Mouse (Mus musculus): ENCODE data around the gene Traf3ip3.
A peak's percentile ranks its signal among the peaks of the same experiment; 100 is the strongest.

Gene Traf3ip3

DNA sequence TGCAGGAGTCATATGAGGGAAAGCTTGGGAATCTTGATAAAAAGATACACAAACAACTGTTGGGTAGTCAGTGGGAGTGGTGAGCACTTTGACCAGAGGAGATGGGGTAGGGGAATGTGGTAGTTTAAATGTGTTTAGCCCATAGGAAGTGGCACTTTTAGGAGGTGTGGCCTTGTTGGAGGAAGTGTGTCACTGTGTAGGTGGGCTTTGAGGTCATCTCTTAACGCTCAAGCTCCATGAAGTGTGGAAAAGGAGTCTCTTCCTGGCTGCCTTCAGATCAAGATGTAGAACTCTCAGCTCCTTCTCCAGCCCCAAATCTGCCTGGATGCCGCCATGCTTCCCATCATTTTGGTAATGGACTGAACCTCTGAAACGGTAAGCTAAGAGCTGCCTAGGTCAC lies 6.0 kb upstream of the Traf3ip3 start, which contains the start of gene Lamb3:
TSS of gene Lamb3 (plus strand) at position 197 of the 400 bp plus-strand sequence.
- no peak for DNase-seq (ENCODE audit: extremely low read depth, low read depth)

DNA sequence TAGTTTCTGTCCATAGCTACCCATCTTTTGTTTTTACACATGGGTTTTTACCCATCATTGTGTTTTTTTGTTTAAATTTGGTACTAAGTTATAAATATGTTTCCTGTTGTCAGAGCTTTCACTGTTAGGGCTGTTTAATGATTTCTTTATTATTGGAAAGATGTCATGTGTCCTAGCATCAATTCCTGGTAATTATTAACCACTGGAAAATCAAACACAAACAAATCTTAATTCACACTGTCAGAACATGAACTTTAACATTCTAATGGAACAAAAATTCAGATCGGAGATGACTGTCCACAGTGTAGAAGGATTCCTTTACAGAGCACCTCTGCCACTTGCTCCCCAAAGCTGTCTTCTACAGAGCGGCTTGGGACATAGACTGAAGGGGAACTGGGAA lies 3.9 kb upstream of the Traf3ip3 start:
- DNase-seq (ENCODE audit: extremely low read depth, low read depth), result no peak

DNA sequence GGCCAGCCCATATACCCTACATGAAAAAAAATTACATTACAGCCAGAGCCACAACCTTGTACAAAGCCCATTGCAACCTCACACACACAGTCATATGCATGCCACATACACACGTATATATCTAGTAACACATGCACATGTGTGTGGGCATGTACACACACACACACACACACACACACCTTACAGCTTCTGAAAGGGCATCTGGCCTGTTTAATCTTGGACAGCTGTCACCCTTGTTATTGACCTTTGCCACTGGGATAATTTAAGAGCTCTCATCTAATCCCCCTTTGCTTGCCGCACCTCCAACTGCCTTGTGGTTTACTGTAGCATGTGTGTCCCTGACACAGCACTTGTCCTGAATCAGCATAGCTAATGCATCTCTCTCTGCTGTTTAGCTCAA lies 2.3 kb upstream of the Traf3ip3 start:
- no peak for DNase-seq (ENCODE audit: extremely low read depth, low read depth)

DNA sequence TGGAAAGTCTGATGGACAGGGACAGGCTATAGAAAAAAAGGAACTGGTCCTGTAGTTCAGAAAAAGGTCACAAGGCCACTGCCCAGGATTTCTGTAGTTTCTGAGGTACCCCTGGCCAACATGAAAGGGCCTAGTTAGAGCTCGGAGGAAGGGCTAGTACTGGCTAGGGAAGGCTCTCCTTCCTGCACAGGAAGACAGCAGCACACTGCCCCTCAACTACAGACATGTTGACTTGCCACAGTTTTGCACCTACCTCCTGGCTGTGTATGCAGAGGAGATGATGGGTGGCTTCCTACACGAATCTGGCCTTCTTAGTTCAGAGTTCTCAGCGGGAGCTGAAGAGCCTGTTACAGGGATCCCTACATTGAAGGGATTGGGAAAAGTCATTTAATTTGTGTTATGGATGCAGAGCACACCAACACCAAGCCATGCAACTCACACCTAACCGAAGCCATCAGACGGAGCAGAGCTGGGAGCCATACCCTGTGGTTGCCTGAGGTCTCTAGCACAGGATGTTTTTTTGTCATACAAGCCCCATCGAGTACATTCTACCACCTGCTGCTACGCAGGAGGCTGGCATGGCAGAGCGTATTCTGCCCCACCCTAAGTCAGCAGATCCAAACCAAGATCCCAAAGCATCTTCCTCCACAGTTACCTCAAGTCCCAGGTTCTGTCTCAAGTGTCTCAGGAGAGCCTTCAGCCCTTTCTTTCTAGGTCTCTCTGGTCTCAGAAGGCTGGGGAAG lies 692 bp downstream of the Traf3ip3 start:
- DNase-seq (ENCODE audit: extremely low read depth, low read depth), result no peak

DNA sequence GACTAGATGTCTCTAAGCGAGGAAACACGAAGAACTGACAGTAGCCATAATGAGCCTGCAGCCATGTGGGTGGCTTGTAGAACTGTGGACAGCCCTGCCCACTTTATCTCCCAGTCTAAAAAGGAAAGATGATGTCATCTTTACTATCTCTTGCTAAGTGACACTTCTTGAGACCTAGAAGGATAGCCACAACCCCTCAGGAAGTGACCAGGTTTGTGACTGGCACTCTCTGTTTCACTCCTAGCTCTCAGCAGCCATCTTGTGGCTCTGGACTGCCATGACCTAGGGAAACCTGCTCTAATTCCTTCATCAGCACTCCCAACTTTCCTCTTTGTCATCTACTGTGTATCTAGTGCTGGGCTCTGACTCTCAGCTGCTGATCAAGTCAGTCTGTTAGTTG lies 3.2 kb downstream of the Traf3ip3 start:
- DNase-seq (ENCODE audit: extremely low read depth, low read depth), result no peak

DNA sequence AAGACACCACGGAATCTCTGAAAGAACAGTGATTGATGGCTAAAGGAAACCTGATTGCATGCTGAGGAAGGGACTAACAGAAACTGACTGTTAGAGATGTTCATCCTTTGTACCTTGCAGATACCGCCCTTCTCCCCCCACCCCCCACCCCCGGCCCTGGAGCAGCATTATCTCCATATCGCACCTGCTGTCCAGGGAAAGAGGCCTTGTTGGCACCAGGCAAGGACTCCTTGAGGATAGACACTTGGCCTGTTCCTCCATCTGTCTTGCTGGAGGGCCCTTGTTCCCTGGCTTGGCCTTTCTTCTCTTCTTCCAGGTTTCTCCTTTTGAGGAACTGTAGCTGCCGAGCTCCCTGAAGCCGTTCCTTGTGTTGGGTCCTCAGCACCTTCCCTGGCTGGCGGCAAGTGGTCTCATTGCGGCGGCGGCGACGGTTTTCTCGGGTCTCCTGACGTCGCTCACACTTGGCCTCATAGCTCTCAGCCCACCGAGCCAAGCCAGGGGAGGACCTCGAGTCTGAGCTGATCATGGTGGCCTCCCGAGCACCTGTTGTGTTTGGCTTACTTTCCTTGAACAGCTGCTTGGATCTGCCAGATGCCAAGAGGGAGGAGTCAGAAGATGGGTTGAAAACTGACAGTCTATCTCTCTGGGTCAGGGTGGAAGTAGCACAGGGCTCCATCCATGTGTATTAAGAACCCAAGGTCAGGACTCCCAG lies 3.9 kb downstream of the Traf3ip3 start:
- no peak for DNase-seq (ENCODE audit: extremely low read depth, low read depth)

DNA sequence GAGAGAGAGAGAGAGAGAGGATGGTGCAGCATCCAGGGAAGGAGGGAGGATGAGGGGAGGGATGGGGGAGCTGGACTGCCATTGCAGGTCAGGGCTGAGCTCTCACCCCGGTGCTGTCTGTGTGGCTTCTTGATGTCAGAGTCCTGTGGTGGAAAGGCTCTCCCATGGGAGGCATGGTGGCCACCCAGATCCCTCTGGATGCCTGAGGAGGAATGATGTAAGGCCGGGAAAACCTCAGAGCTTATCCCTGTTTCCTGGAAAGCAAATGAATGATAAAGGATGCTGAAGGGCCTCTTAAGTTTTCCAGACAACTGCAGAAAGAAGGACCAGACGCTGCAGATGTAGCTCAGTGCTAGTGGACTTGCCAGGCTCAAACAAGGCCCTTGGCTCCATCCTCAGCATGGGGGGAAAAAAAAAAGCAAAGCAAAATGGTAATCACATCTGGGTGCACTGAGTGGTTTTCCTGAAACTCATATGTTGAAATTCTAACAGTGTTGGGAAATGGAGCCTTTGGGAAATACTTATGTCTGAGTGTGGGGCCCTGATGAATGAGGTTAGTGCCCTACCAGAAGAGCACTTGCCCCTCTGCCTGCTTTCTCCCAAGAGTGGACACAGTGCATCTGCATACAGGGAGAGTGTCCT lies 6.2 kb downstream of the Traf3ip3 start:
- no peak for DNase-seq (ENCODE audit: extremely low read depth, low read depth)

DNA sequence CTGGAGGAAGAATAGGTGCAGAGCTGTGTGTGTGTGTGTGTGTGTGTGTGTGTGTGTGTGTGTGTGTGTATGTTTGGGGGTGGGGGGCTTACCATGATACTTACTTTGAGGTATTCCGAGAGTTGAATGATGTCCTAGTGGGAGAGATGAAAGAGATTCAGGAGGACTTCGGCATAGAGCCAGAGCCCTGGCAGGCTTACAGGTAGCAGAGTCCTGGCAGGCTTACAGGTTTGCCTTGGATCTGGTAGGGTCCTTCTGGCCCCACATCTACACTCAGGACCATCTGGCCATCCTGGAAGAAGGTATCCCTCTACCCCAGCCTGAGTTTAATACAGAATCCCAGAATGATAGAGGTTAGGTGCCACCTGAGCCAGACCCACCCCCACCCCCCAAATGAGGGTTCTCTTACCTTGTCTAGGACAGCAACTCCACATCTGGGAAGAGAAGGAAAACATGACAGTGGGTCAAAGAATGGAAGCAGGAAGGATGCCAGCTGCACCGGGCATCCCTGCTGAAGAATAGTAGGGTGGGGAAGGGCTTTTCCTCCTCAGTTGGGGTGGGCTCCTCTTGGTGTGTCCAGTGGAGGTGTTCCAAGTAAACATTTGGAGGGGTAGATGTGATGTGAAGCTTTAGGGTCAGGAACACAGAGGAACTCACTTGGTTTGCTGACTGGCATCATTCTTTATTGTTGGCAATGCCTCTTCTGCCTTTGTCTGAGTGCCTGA lies 6.9 kb downstream of the Traf3ip3 start:
- DNase-seq (ENCODE audit: extremely low read depth, low read depth), result no peak

DNA sequence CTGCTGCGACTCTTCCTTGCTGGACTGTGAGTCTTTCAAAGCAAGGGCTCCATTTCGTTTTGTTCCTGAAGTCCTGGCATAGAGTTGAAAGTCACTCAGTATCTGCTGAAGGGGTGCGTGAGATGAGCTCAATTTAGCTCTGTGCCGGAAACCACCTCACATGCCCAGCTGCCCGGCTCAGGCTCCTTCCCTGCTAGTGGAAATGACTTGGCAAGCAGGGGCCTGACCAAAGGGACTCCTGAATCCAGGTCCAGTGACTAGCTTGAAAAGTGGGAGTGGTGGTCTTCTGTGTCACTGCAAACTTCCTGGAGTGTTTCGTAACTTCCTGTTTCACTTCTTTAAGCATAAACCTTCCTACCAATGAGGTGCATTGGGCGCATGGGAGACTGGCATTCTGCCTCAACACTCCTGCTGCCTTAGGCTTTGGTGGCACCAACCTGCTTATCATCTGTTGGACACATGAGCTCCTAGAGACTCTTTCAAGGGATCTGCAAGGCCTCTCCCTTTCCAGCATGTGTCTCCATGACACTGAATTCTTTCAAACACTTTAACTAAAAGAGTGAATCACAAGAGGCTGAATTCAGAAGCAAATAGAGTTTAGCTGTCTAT lies 9.7 kb downstream of the Traf3ip3 start:
- DNase-seq (ENCODE audit: extremely low read depth, low read depth), result no peak

DNA sequence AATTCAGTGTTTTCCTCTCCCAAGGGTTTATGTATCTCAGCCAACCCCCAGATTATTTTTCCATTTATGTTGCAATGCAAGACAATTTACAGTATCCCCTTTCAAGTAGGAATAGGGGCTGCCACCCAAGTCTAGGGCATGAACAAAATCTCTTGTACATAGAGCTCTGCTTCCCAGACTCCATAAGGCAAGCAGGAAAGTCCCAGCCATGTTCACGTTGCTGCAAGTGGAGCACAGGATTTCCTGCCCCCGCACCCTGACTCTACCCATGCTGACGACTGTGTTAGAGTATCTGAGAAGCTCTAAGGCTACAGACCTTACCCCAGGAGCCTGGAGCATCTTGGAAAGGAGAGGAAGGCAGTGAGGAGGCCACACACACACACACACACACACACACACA lies 11.7 kb downstream of the Traf3ip3 start:
- DNase-seq (ENCODE audit: extremely low read depth, low read depth), result no peak

DNA sequence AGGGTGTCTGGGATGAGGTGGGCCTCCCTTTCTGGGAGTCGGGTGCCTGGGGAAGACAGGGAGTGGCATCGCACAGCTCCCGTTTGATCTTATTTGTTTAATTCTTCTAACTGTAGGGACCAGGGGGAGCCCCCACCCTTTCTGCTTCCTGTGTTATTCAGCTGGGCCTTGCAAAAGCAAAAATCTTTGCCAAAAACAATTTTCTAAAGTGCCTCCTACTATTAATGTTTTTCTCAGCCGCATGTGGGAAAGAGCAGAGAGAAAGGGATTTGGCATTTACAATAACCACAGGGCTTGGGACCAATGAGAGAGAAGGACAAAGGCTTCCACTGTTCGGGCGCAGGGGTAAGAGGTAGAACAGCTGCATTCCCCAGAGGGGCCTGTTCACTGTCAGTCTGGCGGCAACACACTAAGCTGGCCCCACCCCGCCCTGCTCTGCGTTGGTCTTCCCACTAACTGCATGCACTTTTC lies 12.3 kb downstream of the Traf3ip3 start:
- DNase-seq (ENCODE audit: extremely low read depth, low read depth), result no peak

DNA sequence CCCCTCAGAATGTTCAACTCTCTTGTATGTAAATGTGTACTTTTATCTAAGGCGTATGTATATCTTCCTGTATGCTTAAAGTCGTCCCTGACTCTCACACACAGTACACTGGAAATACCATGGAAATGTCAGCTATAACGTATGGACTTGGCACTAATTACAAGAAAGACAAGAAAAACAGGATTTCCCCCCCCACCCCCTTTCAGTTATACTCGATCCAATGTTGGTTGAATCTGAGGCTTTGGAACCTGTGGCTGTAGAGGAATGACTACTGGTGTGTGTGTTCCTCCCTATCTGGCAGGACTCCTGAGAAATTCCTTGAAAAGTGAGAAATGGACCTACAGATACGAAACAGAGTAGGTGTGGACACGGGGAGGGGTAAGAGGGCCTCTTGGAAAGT lies 13.2 kb downstream of the Traf3ip3 start:
- no peak for DNase-seq (ENCODE audit: extremely low read depth, low read depth)

DNA sequence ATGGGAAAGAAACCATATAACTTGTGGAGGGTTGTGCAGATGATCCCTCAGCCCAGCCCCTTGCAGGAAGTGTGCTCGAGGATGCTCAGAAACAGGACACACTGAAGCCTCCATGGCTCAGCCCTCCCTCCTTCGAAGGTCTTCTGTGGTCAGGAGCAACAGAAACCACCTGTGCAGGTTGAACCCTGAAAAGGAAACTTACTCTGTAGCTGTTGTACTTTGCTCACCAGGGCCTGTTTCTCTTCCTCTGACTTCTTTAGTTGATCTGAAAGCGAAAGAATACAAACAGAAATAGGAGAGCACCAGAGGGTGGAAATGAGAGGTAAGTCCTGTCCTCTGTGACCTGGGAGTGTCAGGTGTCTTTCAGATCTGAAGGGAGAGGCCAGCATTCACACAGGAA lies 20.4 kb downstream of the Traf3ip3 start:
- no peak for DNase-seq (ENCODE audit: extremely low read depth, low read depth)

DNA sequence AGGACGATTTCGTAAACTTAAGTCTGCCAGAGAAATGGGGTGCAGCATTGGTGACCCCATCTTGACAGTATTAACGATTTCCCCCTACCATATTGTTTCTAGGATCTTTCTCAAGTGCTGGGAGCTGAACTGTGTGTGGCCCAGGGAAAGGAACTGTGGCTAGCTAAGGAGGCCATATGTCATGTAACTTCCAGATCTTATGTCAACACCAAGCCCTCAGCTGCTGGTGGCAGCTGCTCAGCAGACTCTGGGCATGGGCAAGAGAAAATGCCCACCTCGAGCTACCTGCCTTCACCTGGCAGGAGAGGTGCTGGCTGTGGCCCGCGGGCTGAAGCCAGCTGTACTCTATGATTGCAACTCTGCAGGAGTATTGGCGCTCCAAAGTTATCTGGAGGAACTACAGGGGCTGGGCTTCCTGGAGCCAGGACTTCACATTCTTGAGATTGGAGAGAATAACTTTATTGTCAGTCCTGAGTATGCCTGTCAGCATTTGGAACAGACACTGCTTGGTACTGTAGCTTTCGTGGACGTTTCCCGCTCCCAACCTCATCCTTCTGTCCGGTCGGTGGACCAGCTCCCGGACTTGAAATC lies 27.3 kb downstream of the Traf3ip3 start:
- DNase-seq (ENCODE audit: extremely low read depth, low read depth), result no peak

DNA sequence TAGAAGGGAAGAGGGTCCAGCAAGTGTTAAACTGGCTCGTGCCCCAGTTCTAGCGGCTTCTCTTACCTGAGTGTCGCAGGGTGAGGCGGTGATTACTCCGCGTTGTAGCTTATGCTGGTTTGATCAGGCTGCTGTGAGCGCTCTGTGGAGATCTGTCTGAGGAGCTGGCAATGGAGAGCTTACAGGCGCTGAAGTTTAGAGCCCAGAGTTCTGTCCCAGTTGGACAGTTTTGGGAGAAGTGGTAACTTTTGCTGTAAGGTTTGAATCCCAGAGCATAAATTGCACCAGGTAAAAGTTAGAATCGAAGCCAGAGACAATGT lies 27.7 kb downstream of the Traf3ip3 start:
- no peak for DNase-seq (ENCODE audit: extremely low read depth, low read depth)

DNA sequence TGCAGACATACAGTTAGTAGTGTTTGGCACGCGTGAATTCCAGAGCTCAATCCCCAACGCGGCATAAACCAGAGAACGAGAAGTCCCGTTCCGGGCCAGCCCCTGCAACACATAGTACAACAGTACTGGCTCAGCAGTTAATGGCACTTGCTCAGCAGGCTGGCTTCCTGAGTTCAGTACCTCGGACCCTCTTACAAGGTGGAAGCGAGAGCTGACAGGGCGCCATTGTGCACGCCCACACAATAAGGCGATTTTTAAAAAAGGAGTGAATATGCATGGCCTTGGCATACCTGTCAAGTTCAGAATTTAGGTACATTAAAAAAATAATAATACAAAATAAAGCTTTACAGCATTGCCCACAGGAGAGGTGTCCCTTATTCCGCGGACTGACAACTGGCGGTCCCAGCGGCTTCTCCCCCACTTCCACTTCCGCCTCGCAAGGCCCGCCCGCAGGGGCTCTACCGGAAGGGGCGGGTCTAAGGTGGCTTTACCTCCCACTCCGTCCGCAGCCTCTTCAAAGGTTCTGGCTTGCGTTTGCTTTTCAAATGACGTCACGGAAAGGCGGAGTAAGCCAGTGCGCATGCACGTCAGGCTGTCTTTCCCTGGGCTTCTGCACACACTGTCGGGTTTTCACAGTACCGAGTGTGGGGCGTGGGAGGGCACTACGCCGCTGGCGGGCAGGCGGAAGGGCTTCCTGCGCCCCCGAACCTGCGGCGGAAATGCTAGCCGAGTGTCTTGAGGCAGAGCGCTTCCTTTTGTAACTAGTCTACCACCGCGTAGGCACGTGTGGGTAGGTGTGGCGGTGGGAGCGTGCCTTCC lies 28.3 kb downstream of the Traf3ip3 start:
- peak; percentile 98 for DNase-seq (ENCODE audit: extremely low read depth, low read depth)

DNA sequence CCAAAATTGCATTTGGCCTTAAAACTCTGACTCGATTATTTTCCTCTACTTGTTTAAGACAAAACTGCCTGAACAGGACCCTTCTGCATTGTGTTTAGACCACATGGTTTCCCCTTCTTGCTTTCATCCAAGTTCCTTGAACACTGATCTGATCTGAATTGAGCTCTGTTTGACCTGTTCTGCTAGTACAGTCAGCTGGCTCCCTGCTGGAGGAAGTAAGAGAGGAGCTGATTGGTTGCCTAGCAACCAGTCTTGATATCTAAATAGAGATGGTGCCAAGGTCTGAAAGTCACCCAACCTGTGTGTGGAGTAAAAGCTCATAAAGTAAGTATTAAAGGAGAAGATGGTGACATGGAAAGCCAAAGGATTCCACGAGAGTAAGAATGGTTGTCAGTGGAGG lies 31.6 kb downstream of the Traf3ip3 start:
- DNase-seq (ENCODE audit: extremely low read depth, low read depth), result peak; percentile 72

DNA sequence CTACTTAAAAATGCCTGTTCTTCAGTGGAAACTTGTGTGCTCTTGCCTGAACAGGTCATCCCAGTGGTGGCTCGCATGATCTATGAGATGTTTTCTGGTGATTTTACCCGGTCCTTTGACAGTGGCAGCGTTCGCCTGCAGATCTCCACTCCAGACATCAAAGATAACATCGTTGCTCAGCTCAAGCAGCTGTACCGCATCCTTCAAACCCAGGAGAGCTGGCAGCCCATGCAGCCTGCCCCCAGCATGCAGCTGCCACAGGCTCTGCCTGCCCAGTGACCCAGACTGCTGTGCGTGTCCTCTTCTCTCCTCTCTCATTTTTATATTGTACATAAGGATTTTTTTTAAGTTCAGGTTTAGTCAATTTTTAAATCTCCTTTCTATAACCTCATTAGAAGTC lies 32.3 kb downstream of the Traf3ip3 start:
- DNase-seq (ENCODE audit: extremely low read depth, low read depth), result no peak

DNA sequence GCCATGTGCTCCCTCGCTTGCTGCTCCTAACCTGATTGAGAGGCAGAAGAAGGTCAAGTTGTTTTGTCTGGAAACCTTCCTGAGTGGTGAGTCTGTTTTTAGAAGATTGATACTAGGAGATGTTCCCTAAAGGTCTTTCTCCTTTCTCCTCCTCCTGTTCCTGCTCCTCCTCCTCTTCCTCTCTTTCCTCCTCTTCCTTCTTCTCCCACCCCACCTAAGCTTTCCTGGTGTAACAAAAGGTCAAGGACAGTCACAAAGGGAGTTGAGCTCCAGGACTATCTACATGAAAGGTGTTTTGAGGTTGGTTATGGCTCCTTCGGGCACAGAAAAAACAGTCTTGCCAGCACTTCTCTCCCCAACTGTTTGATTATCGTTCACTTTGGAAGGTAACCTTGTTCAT lies 33.8 kb downstream of the Traf3ip3 start, which contains the start of gene A130010J15Rik:
TSS of gene A130010J15Rik (plus strand) at position 301 of the 400 bp plus-strand sequence.
- DNase-seq (ENCODE audit: extremely low read depth, low read depth), result no peak

All from MEL-GATA-1-ER (cell line).